Mouse (Mus musculus) CH12F3 (cell line): Measurements from ENCODE around the gene Cnnm1.

Source experiments
- in situ Hi-C: fragments of 300-500 bp; cut with MboI; formaldehyde crosslinking; loops from 2 replicates; pipeline ENCODE4 v1.14.3; 2020; ENCODE audit warnings: low sequenced_read_pairs

The Cnnm1 gene

GRCm38 (mm10) chr19:43505441-43505840 lies 65.2 kb downstream of the Cnnm1 start:
- in situ Hi-C loops: no loop called here

GRCm38 (mm10) chr19:43510436-43511220 lies 70.4 kb downstream of the Cnnm1 start:
- in situ Hi-C loops: no loop called here

- in situ Hi-C loops: no loop called here
These were observed 71.7 kb downstream of the Cnnm1 start for GRCm38 (mm10) chr19:43511621-43512620.

GRCm38 (mm10) chr19:43513874-43514273 lies 73.6 kb downstream of the Cnnm1 start:
- in situ Hi-C loops: no loop called here

- in situ Hi-C loops: no loop called here
These were observed 75.6 kb downstream of the Cnnm1 start for GRCm38 (mm10) chr19:43515668-43516396.

GRCm38 (mm10) chr19:43516397-43517035 lies 76.3 kb downstream of the Cnnm1 start:
- in situ Hi-C loops: no loop called here

- in situ Hi-C loops: no loop called here
These were observed 77.1 kb downstream of the Cnnm1 start for GRCm38 (mm10) chr19:43517320-43517719.

- in situ Hi-C loops: no loop called here
These were observed 77.6 kb downstream of the Cnnm1 start for GRCm38 (mm10) chr19:43517808-43518207.

GRCm38 (mm10) chr19:43518261-43518660 lies 78.0 kb downstream of the Cnnm1 start:
- in situ Hi-C loops: no loop called here

GRCm38 (mm10) chr19:43519226-43519625 lies 79.0 kb downstream of the Cnnm1 start:
- in situ Hi-C loops: no loop called here

GRCm38 (mm10) chr19:43520402-43520801 lies 80.2 kb downstream of the Cnnm1 start:
- in situ Hi-C loops: no loop called here

GRCm38 (mm10) chr19:43521362-43521761 lies 81.1 kb downstream of the Cnnm1 start:
- in situ Hi-C loops: no loop called here

GRCm38 (mm10) chr19:43521996-43522395 lies 81.8 kb downstream of the Cnnm1 start:
- in situ Hi-C loops: no loop called here

- in situ Hi-C loops: no loop called here
These were observed 83.3 kb downstream of the Cnnm1 start for GRCm38 (mm10) chr19:43523551-43523950.

GRCm38 (mm10) chr19:43524187-43525103 lies 84.2 kb downstream of the Cnnm1 start, which contains the start of gene Got1:
TSS of gene Got1 (minus strand) at chr19:43524605.
- in situ Hi-C loops: no loop called here

GRCm38 (mm10) chr19:43525104-43525482 lies 84.9 kb downstream of the Cnnm1 start:
- in situ Hi-C loops: no loop called here

GRCm38 (mm10) chr19:43525566-43525965 lies 85.3 kb downstream of the Cnnm1 start:
- in situ Hi-C loops: no loop called here

- in situ Hi-C loops: no loop called here
These were observed 85.8 kb downstream of the Cnnm1 start for GRCm38 (mm10) chr19:43526025-43526424.

- in situ Hi-C loops: no loop called here
These were observed 86.9 kb downstream of the Cnnm1 start for GRCm38 (mm10) chr19:43527131-43527530.
